Mouse (Mus musculus): ENCODE data around the gene H2-Ob.

H2-Ob gene

GRCm38 (mm10) chr17:34247047-34247446 is 8.3 kb downstream of the H2-Ob start:
- peak; percentile 16 for DNase-seq

- no peak for DNase-seq
These were observed 10.1 kb downstream of the H2-Ob start for GRCm38 (mm10) chr17:34248764-34249163.

- no peak for DNase-seq
These were observed 10.7 kb downstream of the H2-Ob start for GRCm38 (mm10) chr17:34249361-34249760.

- DNase-seq, result peak; percentile 73
These were observed 11.2 kb downstream of the H2-Ob start for GRCm38 (mm10) chr17:34249878-34250277.

- peak; percentile 14 for DNase-seq
These were observed 13.0 kb downstream of the H2-Ob start for GRCm38 (mm10) chr17:34251666-34252065.

GRCm38 (mm10) chr17:34256501-34256900 is 17.8 kb downstream of the H2-Ob start:
- DNase-seq, result no peak

GRCm38 (mm10) chr17:34257594-34258375 is 19.1 kb downstream of the H2-Ob start, which contains the start of gene H2-Ab1:
TSS of gene H2-Ab1 (plus strand) at chr17:34257689.
- peak; percentile 33 for DNase-seq

GRCm38 (mm10) chr17:34260551-34260950 is 21.8 kb downstream of the H2-Ob start:
- DNase-seq, result no peak

GRCm38 (mm10) chr17:34261502-34261901 is 22.8 kb downstream of the H2-Ob start:
- peak; percentile 86 for DNase-seq

- peak; percentile 91 for DNase-seq
These were observed 24.4 kb downstream of the H2-Ob start for GRCm38 (mm10) chr17:34263068-34263467.

GRCm38 (mm10) chr17:34263811-34264371 is 25.2 kb downstream of the H2-Ob start:
- DNase-seq, result peak; percentile 75

GRCm38 (mm10) chr17:34264452-34265351 is 26.0 kb downstream of the H2-Ob start:
- DNase-seq, result peak; percentile 69

GRCm38 (mm10) chr17:34268262-34268661 is 29.6 kb downstream of the H2-Ob start:
- DNase-seq, result no peak

GRCm38 (mm10) chr17:34268748-34269147 is 30.0 kb downstream of the H2-Ob start:
- DNase-seq, result no peak

- DNase-seq, result no peak
These were observed 31.1 kb downstream of the H2-Ob start for GRCm38 (mm10) chr17:34269817-34270216.

GRCm38 (mm10) chr17:34270230-34270629 is 31.5 kb downstream of the H2-Ob start:
- DNase-seq, result no peak

- DNase-seq, result no peak
These were observed 32.2 kb downstream of the H2-Ob start for GRCm38 (mm10) chr17:34270940-34271339.

GRCm38 (mm10) chr17:34272102-34272501 is 33.4 kb downstream of the H2-Ob start:
- no peak for DNase-seq

- DNase-seq, result no peak
These were observed 41.9 kb downstream of the H2-Ob start for GRCm38 (mm10) chr17:34280499-34281038.

GRCm38 (mm10) chr17:34281836-34282235 is 43.1 kb downstream of the H2-Ob start:
- no peak for DNase-seq

- no peak for DNase-seq
These were observed 46.7 kb downstream of the H2-Ob start for GRCm38 (mm10) chr17:34285371-34285770.

- DNase-seq, result peak; percentile 35
These were observed 47.1 kb downstream of the H2-Ob start for GRCm38 (mm10) chr17:34285848-34286247.

- DNase-seq, result no peak
These were observed 47.8 kb downstream of the H2-Ob start for GRCm38 (mm10) chr17:34286501-34286900.

All from retina, postnatal 1 day (tissue).